Mouse (Mus musculus) bone marrow, adult 2 months (tissue): ENCODE results near the gene Prkcz.

Experiments used
- CTCF ChIP-seq: fragments of 200-500 bp; IDR thresholded peaks from 2 replicates; pipeline ENCODE4 v1.5.1; 2011; ENCODE audit warnings: low read length, control low read depth; ENCODE audit not compliant: control insufficient read depth, insufficient read depth
- POLR2A ChIP-seq: fragments of 200-500 bp; IDR thresholded peaks from 2 replicates; pipeline ENCODE4 v1.6.1; 2011; ENCODE audit warnings: low read depth, mild to moderate bottlenecking, control low read depth, low read length, borderline replicate concordance; ENCODE audit not compliant: control insufficient read depth

- TF ChIP-seq POLR2A, result no peak
- TF ChIP-seq CTCF, result no peak
Observed at GRCm38 (mm10) chr4:155227986-155228385, 133.2 kb downstream of the Prkcz start.
